Mouse (Mus musculus): Measurements from ENCODE around the gene Gm42878. TPM values are rescaled to one million over a fixed set of nuclear protein-coding genes. Genes with fewer than 3 reads are reported as not detected.

Gm42878 gene
- polyA plus RNA-seq, 2 experiments: 0.31 to 0.69 TPM

GRCm38 (mm10) chr5:121469566-121469965 is 75.7 kb downstream of the Gm42878 start:
- Histone ChIP-seq H3K27ac (replicated peaks; ENCODE audit: low read depth, low read length) (no peak overlapping the region), H3K27me3 (ENCODE audit: control insufficient read depth, insufficient read depth, low read length) (no peaks in the 10 kb centered on the region), H3K36me3 (ENCODE audit: control insufficient read depth, insufficient read depth, low read length) (no peaks in the 10 kb centered on the region), H3K9me3 (ENCODE audit: control insufficient read depth, low read length) (no peaks in the 10 kb centered on the region), H3K4me3 (replicated peaks; ENCODE audit: low read length) (no peak overlapping the region), H3K4me2 (replicated peaks; ENCODE audit: low read depth, low read length, severe bottlenecking) (no peak overlapping the region), H3K4me1 (ENCODE audit: control insufficient read depth, insufficient read depth, low read length) (no peaks in the 10 kb centered on the region), H3K9ac (ENCODE audit: low read depth, low read length, severe bottlenecking) (no peak overlapping the region)
- DNase-seq (ENCODE audit: low spot score): no peak
- ATAC-seq (ENCODE audit: low FRiP score, low read depth): no peak
- no peak for TF ChIP-seq POLR2A (IDR thresholded peaks at IDR 0.05; ENCODE audit: borderline replicate concordance, extremely low read depth, insufficient read depth, insufficient read length)
- WGBS: 23% methylated on average over 3 of the region's 3 CpGs

Other genes starting within 250 kb of the Gm42878 start
- gene Trafd1, start 159.8 kb downstream of the Gm42878 start, polyA plus RNA-seq (2012; rRNA removed): 102 and 109 TPM in 2 replicates
- 70.2 and 74.7 TPM in 2 replicates for gene Trafd1, start 159.8 kb downstream of the Gm42878 start, polyA plus RNA-seq (2014; fragmentation: Nextera tagmentation; extraction: Ambion mirVana)
- gene Naa25, start 147.5 kb downstream of the Gm42878 start, polyA plus RNA-seq (2012; rRNA removed): 20.2 and 20.9 TPM in 2 replicates
- gene Naa25, start 147.5 kb downstream of the Gm42878 start, polyA plus RNA-seq (2014; fragmentation: Nextera tagmentation; extraction: Ambion mirVana): 39.8 and 41.2 TPM in 2 replicates
- gene Tmem116, start 93.6 kb downstream of the Gm42878 start, polyA plus RNA-seq (2012; rRNA removed): 2.4 and 3.4 TPM in 2 replicates
- 1.5 and 2.9 TPM in 2 replicates for gene Tmem116, start 93.6 kb downstream of the Gm42878 start, polyA plus RNA-seq (2014; fragmentation: Nextera tagmentation; extraction: Ambion mirVana)
- gene Erp29, start 93.0 kb downstream of the Gm42878 start, polyA plus RNA-seq (2012; rRNA removed): 113 and 161 TPM in 2 replicates
- 159 and 162 TPM in 2 replicates for gene Erp29, start 93.0 kb downstream of the Gm42878 start, polyA plus RNA-seq (2014; fragmentation: Nextera tagmentation; extraction: Ambion mirVana)
- gene Adam1b, start 42.0 kb downstream of the Gm42878 start, polyA plus RNA-seq (2012; rRNA removed): not detected in 2 replicates
- gene Adam1b, start 42.0 kb downstream of the Gm42878 start, polyA plus RNA-seq (2014; fragmentation: Nextera tagmentation; extraction: Ambion mirVana): 0.18 TPM in 1 of 2 replicates, not detected in the other
- gene Adam1a, start within 50 bp of the Gm42878 start, polyA plus RNA-seq (2012; rRNA removed): 14.7 and 15.3 TPM in 2 replicates
- 1.3 and 1.9 TPM in 2 replicates for gene Adam1a, start within 50 bp of the Gm42878 start, polyA plus RNA-seq (2014; fragmentation: Nextera tagmentation; extraction: Ambion mirVana)
- gene Mapkapk5, start 423 bp upstream of the Gm42878 start, polyA plus RNA-seq (2012; rRNA removed): 89.2 and 110 TPM in 2 replicates
- gene Mapkapk5, start 423 bp upstream of the Gm42878 start, polyA plus RNA-seq (2014; fragmentation: Nextera tagmentation; extraction: Ambion mirVana): 60.4 and 61.6 TPM in 2 replicates
- gene Aldh2, start 48.3 kb upstream of the Gm42878 start, polyA plus RNA-seq (2012; rRNA removed): 328 and 418 TPM in 2 replicates
- 108 and 134 TPM in 2 replicates for gene Aldh2, start 48.3 kb upstream of the Gm42878 start, polyA plus RNA-seq (2014; fragmentation: Nextera tagmentation; extraction: Ambion mirVana)
- gene Acad12, start 73.5 kb upstream of the Gm42878 start, polyA plus RNA-seq (2012; rRNA removed): 2.0 and 3.2 TPM in 2 replicates
- gene Acad12, start 73.5 kb upstream of the Gm42878 start, polyA plus RNA-seq (2014; fragmentation: Nextera tagmentation; extraction: Ambion mirVana): 1.6 and 2.1 TPM in 2 replicates
- 2.6 and 2.7 TPM in 2 replicates for gene Acad10, start 115.0 kb upstream of the Gm42878 start, polyA plus RNA-seq (2012; rRNA removed)
- gene Acad10, start 115.0 kb upstream of the Gm42878 start, polyA plus RNA-seq (2014; fragmentation: Nextera tagmentation; extraction: Ambion mirVana): 1.3 and 2.2 TPM in 2 replicates
- gene Brap, start 115.1 kb upstream of the Gm42878 start, polyA plus RNA-seq (2012; rRNA removed): 26.1 and 28.2 TPM in 2 replicates
- 44.6 and 52.7 TPM in 2 replicates for gene Brap, start 115.1 kb upstream of the Gm42878 start, polyA plus RNA-seq (2014; fragmentation: Nextera tagmentation; extraction: Ambion mirVana)
- gene Atxn2, start 165.9 kb upstream of the Gm42878 start, polyA plus RNA-seq (2012; rRNA removed): 156 and 220 TPM in 2 replicates
- 87.2 and 108 TPM in 2 replicates for gene Atxn2, start 165.9 kb upstream of the Gm42878 start, polyA plus RNA-seq (2014; fragmentation: Nextera tagmentation; extraction: Ambion mirVana)

Measured in limb, embryonic 14.5 days (tissue).